Mouse (Mus musculus) liver, adult 2 months (tissue): Measurements from ENCODE around the gene Nsd2.

Experiments
- CTCF ChIP-seq: fragments of 200-500 bp; IDR thresholded peaks from 2 replicates; pipeline ENCODE4 v1.5.1; 2011; ENCODE audit warnings: low read depth, low read length, control low read depth
- POLR2A ChIP-seq: fragments of 200-500 bp; IDR thresholded peaks from 2 replicates; pipeline ENCODE4 v1.6.1; 2011; ENCODE audit warnings: low read length, control low read depth; ENCODE audit not compliant: insufficient read depth; ENCODE audit errors: extremely low read depth

GRCm38 (mm10) chr5:33816008-33816725 lies 4.4 kb upstream of the Nsd2 start:
- TF ChIP-seq CTCF (no peak), POLR2A (no peak)
